Mouse (Mus musculus): Measurements from ENCODE around the gene Tm9sf1. TPM values are rescaled to one million over a fixed set of nuclear protein-coding genes. Genes with fewer than 3 reads are reported as not detected.

Tm9sf1 gene
- polyA plus RNA-seq, 1 experiment from 2014 or later, result 46.8 TPM

DNA sequence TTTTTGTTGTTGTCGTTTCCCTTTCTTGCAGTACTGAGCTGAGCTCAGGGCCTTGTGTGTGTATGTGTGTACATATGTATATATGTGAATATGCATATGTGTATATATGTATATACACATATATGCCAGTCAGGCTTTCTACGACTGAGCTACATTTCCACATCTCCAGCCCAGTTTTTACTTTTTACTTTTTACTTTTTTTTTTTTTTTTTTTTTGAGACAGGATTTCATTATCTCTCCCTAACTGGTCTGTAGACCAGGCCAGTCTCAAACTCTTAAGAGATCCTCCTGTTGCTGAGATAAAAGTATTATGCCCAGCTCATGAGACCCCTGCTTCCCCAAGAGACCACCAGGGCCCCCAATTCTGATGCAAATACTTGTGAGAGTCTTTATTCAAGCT lies 26.8 kb downstream of the Tm9sf1 start:
- no peaks in the 10 kb centered on the region for H3K9me3 ChIP-seq (replicated peaks; ENCODE audit: control insufficient read depth, low read length)
- peak overlapping the region; percentile 60 for H3K27ac ChIP-seq (ENCODE audit: low read length)
- peaks cover 34% of the 10 kb centered on the region for H3K4me1 ChIP-seq (ENCODE audit: control insufficient read depth, low read depth, low read length)
- H3K4me2 ChIP-seq (ENCODE audit: low read depth, low read length), result no peak overlapping the region
- H3K36me3 ChIP-seq (ENCODE audit: control insufficient read depth, insufficient read depth), result no peaks in the 10 kb centered on the region
- no peak overlapping the region for H3K4me3 ChIP-seq (ENCODE audit: low read depth, low read length)
- ATAC-seq (ENCODE audit: low read depth), result no peak
- WGBS (ENCODE audit: insufficient replicate concordance), result 50% methylated on average over 2 of the region's 2 CpGs
- H3K9ac ChIP-seq (ENCODE audit: low read depth, low read length), result no peak overlapping the region
- no peaks in the 10 kb centered on the region for H3K27me3 ChIP-seq (ENCODE audit: control insufficient read depth, insufficient read depth, low read depth, low read length)

DNA sequence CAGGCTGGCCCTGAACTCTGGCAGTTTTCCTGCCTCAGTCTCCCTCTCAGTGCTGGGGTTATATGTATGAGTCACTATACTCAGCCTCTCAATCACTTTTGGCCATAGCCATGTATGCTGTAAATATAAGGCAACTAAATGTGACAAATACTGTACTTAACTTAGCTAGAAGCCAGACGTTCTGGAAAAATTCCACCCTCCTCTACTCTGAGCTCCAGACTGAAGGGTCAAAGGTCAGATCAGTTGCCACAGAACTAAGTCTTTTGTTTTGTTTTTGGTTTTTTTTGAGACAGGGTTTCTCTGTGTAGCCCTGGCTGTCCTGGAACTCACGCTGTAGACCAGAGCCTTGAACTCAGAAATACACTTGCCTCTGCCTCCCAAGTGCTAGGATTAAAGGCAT lies 27.7 kb downstream of the Tm9sf1 start:
- Histone ChIP-seq H3K9ac (ENCODE audit: low read depth, low read length) (no peak overlapping the region), H3K4me2 (ENCODE audit: low read depth, low read length) (no peak overlapping the region), H3K4me1 (ENCODE audit: control insufficient read depth, low read depth, low read length) (peaks cover 34% of the 10 kb centered on the region), H3K9me3 (replicated peaks; ENCODE audit: control insufficient read depth, low read length) (no peaks in the 10 kb centered on the region), H3K27ac (ENCODE audit: low read length) (peak overlapping the region; percentile 48; the same call in 1 of the 2 replicates), H3K27me3 (ENCODE audit: control insufficient read depth, insufficient read depth, low read depth, low read length) (no peaks in the 10 kb centered on the region), H3K36me3 (ENCODE audit: control insufficient read depth, insufficient read depth) (no peaks in the 10 kb centered on the region), H3K4me3 (ENCODE audit: low read depth, low read length) (no peak overlapping the region)
- no peak for ATAC-seq (ENCODE audit: low read depth)
- 61% methylated on average over 2 of the region's 2 CpGs for WGBS (ENCODE audit: insufficient replicate concordance)

DNA sequence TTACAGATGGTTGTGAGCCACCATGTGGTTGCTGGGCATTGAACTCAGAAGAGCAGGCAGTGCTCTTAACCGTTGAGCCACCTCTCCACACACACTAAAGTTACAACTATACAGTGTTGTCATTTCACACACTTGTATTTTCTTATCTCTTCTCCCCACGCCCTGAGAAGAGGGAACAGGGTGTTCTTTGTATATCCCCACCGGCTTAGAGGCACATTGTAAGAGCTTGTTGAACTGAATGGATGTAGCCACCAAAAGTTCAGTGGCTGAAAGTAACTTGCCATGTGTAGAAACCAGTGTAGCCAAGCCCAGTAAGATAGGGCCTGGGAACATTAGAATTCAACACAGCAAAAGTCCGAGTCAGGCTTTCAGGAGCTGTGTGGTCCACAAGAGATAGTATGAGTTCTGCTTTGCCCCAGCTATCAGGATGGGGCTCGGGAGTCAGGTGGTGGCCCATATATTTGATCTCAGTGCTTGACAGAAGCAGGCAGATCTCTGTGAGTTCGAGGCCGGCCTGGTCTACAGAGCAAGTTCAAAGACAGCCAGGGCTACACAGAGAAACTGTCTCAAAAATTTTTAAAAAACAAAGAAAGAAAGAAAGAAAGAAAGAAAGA lies 28.9 kb downstream of the Tm9sf1 start:
- peaks cover 5% of the 10 kb centered on the region; the same call in 1 of the 2 replicates for H3K36me3 ChIP-seq (ENCODE audit: control insufficient read depth, insufficient read depth)
- peak; percentile 78 for ATAC-seq (ENCODE audit: low read depth)
- H3K4me2 ChIP-seq (ENCODE audit: low read depth, low read length), result no peak overlapping the region
- WGBS (ENCODE audit: insufficient replicate concordance), result 26% methylated on average over 7 of the region's 7 CpGs
- H3K27ac ChIP-seq (ENCODE audit: low read length), result peak overlapping the region; percentile 83
- H3K4me3 ChIP-seq (ENCODE audit: low read depth, low read length), result no peak overlapping the region
- peaks cover 34% of the 10 kb centered on the region for H3K4me1 ChIP-seq (ENCODE audit: control insufficient read depth, low read depth, low read length)
- H3K9me3 ChIP-seq (replicated peaks; ENCODE audit: control insufficient read depth, low read length), result no peaks in the 10 kb centered on the region
- no peaks in the 10 kb centered on the region for H3K27me3 ChIP-seq (ENCODE audit: control insufficient read depth, insufficient read depth, low read depth, low read length)
- 0 out of 2 replicates have a peak overlapping the region, but pooled peaks have one; percentile 25 for H3K9ac ChIP-seq (ENCODE audit: low read depth, low read length)

DNA sequence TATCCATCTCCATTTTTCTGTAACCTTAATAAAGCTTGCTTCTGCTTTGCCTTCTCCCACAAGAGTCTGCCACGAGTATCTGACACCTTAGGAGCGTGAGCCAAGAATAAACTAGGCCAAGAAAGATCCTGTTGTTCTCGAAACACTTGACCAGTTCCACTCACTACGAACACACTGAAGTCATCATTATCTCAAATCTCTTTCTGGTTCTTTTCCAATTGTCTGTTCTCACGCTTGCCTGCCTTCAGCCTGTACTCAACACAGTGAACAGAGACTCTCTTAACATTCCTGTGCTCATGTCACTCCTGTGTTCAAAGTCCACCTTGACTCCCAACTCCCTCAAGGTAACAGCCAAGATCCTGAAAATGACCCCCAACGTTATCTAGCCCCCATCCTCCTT lies 30.3 kb downstream of the Tm9sf1 start:
- Histone ChIP-seq H3K27ac (ENCODE audit: low read length) (peak overlapping the region; percentile 40), H3K36me3 (ENCODE audit: control insufficient read depth, insufficient read depth) (peaks cover 18% of the 10 kb centered on the region), H3K4me3 (ENCODE audit: low read depth, low read length) (no peak overlapping the region), H3K4me2 (ENCODE audit: low read depth, low read length) (no peak overlapping the region), H3K4me1 (ENCODE audit: control insufficient read depth, low read depth, low read length) (peaks cover 28% of the 10 kb centered on the region), H3K9me3 (replicated peaks; ENCODE audit: control insufficient read depth, low read length) (no peaks in the 10 kb centered on the region), H3K9ac (ENCODE audit: low read depth, low read length) (no peak overlapping the region), H3K27me3 (ENCODE audit: control insufficient read depth, insufficient read depth, low read depth, low read length) (no peaks in the 10 kb centered on the region)
- 63% methylated on average over 6 of the region's 6 CpGs for WGBS (ENCODE audit: insufficient replicate concordance)
- no peak for ATAC-seq (ENCODE audit: low read depth)

DNA sequence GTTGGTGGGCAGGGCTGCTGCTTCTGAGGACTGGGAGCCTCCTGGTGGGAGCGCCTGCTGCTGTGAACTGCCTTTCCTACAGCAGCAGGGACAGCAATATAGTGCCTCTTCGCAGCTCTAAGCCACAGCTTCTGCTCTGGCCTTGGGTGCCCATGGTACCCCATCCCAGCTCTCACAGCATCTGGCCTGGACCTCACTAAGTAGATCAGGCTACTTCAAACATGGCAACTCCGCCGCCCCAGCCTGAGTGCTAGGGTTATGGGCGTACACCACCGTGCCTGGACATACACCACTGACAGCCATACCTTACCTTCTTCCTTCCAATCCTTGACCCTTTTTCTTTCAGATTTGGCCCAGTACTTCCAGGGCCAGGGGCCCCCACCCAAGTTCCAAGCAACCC lies 35.3 kb downstream of the Tm9sf1 start:
- peaks cover 26% of the 10 kb centered on the region for H3K4me1 ChIP-seq (ENCODE audit: control insufficient read depth, low read depth, low read length)
- no peak overlapping the region for H3K27ac ChIP-seq (ENCODE audit: low read length)
- H3K27me3 ChIP-seq (ENCODE audit: control insufficient read depth, insufficient read depth, low read depth, low read length), result no peaks in the 10 kb centered on the region
- ATAC-seq (ENCODE audit: low read depth), result no peak
- no peak overlapping the region for H3K9ac ChIP-seq (ENCODE audit: low read depth, low read length)
- 94% methylated on average over 6 of the region's 6 CpGs for WGBS (ENCODE audit: insufficient replicate concordance)
- no peak overlapping the region for H3K4me3 ChIP-seq (ENCODE audit: low read depth, low read length)
- no peak overlapping the region for H3K4me2 ChIP-seq (ENCODE audit: low read depth, low read length)
- no peaks in the 10 kb centered on the region for H3K9me3 ChIP-seq (replicated peaks; ENCODE audit: control insufficient read depth, low read length)
- H3K36me3 ChIP-seq (ENCODE audit: control insufficient read depth, insufficient read depth), result peaks cover 43% of the 10 kb centered on the region

DNA sequence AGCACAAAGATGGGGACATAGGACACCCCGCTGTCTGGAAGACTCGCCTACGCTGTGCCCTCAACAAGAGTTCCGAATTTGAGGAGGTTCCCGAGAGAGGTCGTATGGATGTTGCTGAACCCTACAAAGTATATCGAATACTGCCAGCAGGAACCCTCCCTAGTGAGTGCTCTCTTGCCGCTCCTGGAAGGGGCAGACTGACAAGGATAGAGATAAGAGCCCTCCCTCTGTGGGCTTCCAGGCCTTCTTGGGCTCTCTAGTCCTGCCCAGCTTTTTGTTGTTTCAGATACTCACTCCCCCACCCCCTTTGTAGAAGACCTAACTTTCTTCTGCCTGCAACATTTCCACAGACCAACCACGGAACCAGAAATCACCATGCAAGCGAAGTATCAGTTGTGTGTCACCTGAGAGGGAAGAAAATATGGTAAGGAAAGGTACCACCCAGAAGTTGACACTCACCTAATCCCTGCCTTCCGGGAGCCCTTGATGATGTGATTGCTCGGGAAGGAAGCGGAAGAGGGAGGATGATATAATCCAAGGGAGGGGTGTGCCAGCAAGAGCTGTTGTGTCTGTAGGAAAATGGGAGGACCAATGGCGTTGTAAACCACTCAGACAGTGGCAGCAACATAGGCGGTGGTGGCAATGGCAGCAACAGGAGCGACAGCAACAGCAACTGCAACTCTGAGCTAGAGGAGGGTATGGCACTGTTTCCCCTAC lies 37.7 kb downstream of the Tm9sf1 start:
- no peak for ATAC-seq (ENCODE audit: low read depth)
- Histone ChIP-seq H3K9ac (ENCODE audit: low read depth, low read length) (peak overlapping the region; percentile 42), H3K9me3 (replicated peaks; ENCODE audit: control insufficient read depth, low read length) (no peaks in the 10 kb centered on the region), H3K36me3 (ENCODE audit: control insufficient read depth, insufficient read depth) (peaks cover 54% of the 10 kb centered on the region), H3K4me2 (ENCODE audit: low read depth, low read length) (peak overlapping the region; percentile 87), H3K27me3 (ENCODE audit: control insufficient read depth, insufficient read depth, low read depth, low read length) (no peaks in the 10 kb centered on the region), H3K4me3 (ENCODE audit: low read depth, low read length) (peak overlapping the region; percentile 77), H3K27ac (ENCODE audit: low read length) (peak overlapping the region; percentile 51), H3K4me1 (ENCODE audit: control insufficient read depth, low read depth, low read length) (peaks cover 29% of the 10 kb centered on the region)
- WGBS (ENCODE audit: insufficient replicate concordance), result 70% methylated on average over 16 of the region's 16 CpGs

DNA sequence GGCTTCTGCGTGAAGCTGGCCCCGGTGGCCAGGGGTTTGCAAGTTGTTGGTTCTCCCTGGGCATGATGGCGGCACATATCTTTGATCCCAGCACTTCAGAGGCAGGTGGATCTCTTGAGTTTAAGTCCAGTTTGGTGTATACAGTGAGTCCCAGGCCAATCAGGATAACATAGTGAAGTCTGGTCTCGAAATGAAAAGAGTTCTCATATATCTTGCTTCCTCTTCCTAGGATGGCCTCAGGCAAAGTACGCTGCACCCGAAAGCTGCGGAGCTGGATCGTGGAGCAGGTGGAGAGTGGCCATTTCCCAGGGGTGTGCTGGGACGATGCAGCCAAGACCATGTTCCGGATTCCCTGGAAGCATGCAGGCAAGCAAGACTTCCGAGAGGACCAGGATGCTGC lies 38.8 kb downstream of the Tm9sf1 start:
- Histone ChIP-seq H3K4me2 (ENCODE audit: low read depth, low read length) (peak overlapping the region; percentile 87), H3K4me1 (ENCODE audit: control insufficient read depth, low read depth, low read length) (peaks cover 29% of the 10 kb centered on the region), H3K4me3 (ENCODE audit: low read depth, low read length) (peak overlapping the region; percentile 77), H3K9ac (ENCODE audit: low read depth, low read length) (peak overlapping the region; percentile 85), H3K27me3 (ENCODE audit: control insufficient read depth, insufficient read depth, low read depth, low read length) (no peaks in the 10 kb centered on the region), H3K36me3 (ENCODE audit: control insufficient read depth, insufficient read depth) (peaks cover 59% of the 10 kb centered on the region), H3K27ac (ENCODE audit: low read length) (peak overlapping the region; percentile 97), H3K9me3 (replicated peaks; ENCODE audit: control insufficient read depth, low read length) (no peaks in the 10 kb centered on the region)
- no peak for ATAC-seq (ENCODE audit: low read depth)
- 88% methylated on average over 11 of the region's 11 CpGs for WGBS (ENCODE audit: insufficient replicate concordance)

DNA sequence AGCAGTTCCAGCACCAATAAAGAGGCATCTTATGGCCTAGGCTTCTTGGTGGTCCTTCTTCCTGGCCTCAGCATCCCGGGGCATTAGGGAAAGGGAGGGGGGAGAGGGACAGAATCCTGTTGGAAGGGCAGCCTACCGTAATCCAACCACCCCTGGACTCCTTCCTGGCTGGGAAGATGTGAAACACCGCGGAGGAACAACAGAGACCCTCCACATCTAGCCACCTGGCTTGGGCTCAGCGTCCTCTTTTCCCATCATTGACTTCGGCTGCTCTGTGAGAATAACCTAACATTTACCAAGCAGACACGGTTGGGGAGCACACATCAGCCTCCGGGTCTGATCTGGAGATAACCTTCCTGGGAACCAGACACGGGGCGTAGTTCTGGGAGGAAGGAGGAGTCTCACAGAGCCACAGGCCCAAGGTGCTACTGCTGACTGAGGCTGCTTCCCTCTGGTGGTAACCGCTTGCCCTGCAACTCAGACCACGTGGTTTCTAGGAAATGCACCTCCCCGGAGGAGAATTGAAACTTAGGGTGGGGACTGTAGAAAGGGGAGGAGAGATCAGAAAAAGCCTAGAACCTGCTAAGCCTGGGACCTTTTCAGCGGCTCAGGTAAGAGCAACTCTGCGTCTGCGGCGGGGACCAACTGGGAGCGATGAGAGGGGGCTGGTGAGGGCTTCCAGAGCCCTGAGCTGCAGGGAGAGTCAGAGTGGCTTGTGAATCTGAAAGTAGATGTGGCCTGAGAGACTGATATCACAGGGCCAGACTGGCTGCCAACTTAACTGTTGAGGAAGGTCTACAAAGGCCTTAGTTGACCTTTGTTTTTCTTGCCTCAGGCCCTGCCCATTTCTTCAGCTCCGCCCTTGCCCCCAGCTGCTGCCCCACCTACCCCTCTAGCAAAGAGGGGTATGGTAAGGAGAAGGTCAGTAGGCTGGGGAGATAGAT lies 39.7 kb downstream of the Tm9sf1 start:
- H3K4me2 ChIP-seq (ENCODE audit: low read depth, low read length), result peak overlapping the region; percentile 87
- H3K4me1 ChIP-seq (ENCODE audit: control insufficient read depth, low read depth, low read length), result peaks cover 29% of the 10 kb centered on the region
- ATAC-seq (ENCODE audit: low read depth), result peak; percentile 97
- peak overlapping the region; percentile 85 for H3K9ac ChIP-seq (ENCODE audit: low read depth, low read length)
- 9% methylated on average over 19 of the region's 19 CpGs for WGBS (ENCODE audit: insufficient replicate concordance)
- H3K27me3 ChIP-seq (ENCODE audit: control insufficient read depth, insufficient read depth, low read depth, low read length), result no peaks in the 10 kb centered on the region
- H3K4me3 ChIP-seq (ENCODE audit: low read depth, low read length), result peak overlapping the region; percentile 77
- no peaks in the 10 kb centered on the region for H3K9me3 ChIP-seq (replicated peaks; ENCODE audit: control insufficient read depth, low read length)
- H3K36me3 ChIP-seq (ENCODE audit: control insufficient read depth, insufficient read depth), result peaks cover 58% of the 10 kb centered on the region
- peak overlapping the region; percentile 97 for H3K27ac ChIP-seq (ENCODE audit: low read length)

Data from liver, embryonic 16.5 days (tissue).